Mouse (Mus musculus) stomach, embryonic 14.5 days (tissue): Measurements from ENCODE around the gene Ntrk2. TPM values are rescaled to one million over a fixed set of nuclear protein-coding genes. Genes with fewer than 3 reads are reported as not detected.

Source experiments
- ATAC-seq: fragments of 200-750 bp; cut with Nextera tagmentation; 2 replicates; pipeline ENCODE4 v1.8.0; 2017; ENCODE audit warnings: low read depth, moderate TSS enrichment; ENCODE audit not compliant: insufficient number of reproducible peaks, insufficient read depth, low FRiP score
- H3K27ac ChIP-seq: fragments of 300-500 bp; sonication (generic); 2 replicates; pipeline ENCODE4 v1.5.1; 2014; ENCODE audit warnings: mild to moderate bottlenecking, low read length, moderate library complexity, mixed read lengths
- H3K27me3 ChIP-seq: fragments of 300-500 bp; sonication (generic); 2 replicates; pipeline ENCODE4 v1.6.1; 2014; ENCODE audit warnings: low read length, control low read depth, mixed read lengths; ENCODE audit not compliant: control insufficient read depth, insufficient read depth
- H3K36me3 ChIP-seq: fragments of 300-500 bp; sonication (generic); 2 replicates; pipeline ENCODE4 v1.6.1; 2014; ENCODE audit warnings: mild to moderate bottlenecking, control low read depth, low read length, moderate library complexity, mixed read lengths; ENCODE audit not compliant: control insufficient read depth, insufficient read depth
- H3K4me1 ChIP-seq: fragments of 300-500 bp; sonication (generic); 2 replicates; pipeline ENCODE4 v1.6.1; 2014; ENCODE audit warnings: low read length, control low read depth, mixed read lengths; ENCODE audit not compliant: control insufficient read depth, insufficient read depth
- H3K4me2 ChIP-seq: fragments of 300-500 bp; sonication (generic); replicated peaks from 2 replicates; pipeline ENCODE4 v1.6.1; 2014; ENCODE audit warnings: low read depth, low read length, control low read depth
- H3K4me3 ChIP-seq: fragments of 300-500 bp; sonication (generic); 2 replicates; pipeline ENCODE4 v1.5.1; 2014; ENCODE audit warnings: low read depth, low read length, control low read depth
- H3K9ac ChIP-seq: fragments of 300-500 bp; sonication (generic); replicated peaks from 2 replicates; pipeline ENCODE4 v1.6.1; 2014; ENCODE audit warnings: low read depth, mild to moderate bottlenecking, control low read depth, low read length, moderate library complexity, mixed read lengths
- H3K9me3 ChIP-seq: fragments of 300-500 bp; sonication (generic); 2 replicates; pipeline ENCODE4 v1.6.1; 2016; ENCODE audit warnings: low read depth, low read length, control low read depth; ENCODE audit not compliant: control insufficient read depth
- WGBS: fragments of 180-500 bp; shearing (Covaris S2); extraction: QIAGEN DNeasy Blood & Tissue Kit; methylation state at CpG from one replicate; pipeline ENCODE4 v1.1.7; 2014; 5-methylcytosine and 5-hydroxymethylcytosine counted together
- polyA plus RNA-seq: library from polyadenylated mRNA; unstranded; fragments of >200 nt; fragmentation: Nextera tagmentation; extraction: Ambion mirVana; gene quantifications from 2 replicates; pipeline ENCODE4 v1.2.1, GENCODE M21; 2014

Ntrk2 gene
- polyA plus RNA-seq, 1 experiment from 2014 or later, result 2.3 TPM

DNA sequence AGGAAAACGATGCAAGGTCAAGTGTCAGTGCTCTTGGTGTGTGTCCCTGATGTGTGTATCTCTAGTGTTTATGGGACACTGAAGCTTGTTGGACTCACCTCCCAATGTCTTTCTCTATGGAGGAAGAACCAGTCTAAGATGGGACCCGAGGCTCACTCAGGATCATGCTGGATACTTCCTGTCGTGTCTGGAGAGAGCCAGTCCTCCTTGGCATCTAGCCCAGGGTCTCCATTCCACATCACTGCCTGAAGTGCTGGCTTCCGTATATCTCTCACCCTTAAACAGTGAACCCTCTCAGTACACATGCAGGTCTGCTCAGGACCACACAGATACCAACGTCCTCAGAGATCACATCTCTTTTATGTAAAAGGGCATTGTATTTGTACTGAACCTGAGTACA lies 166.1 kb downstream of the Ntrk2 start:
- Histone ChIP-seq H3K9me3 (no peaks in the 10 kb centered on the region), H3K9ac (no peak overlapping the region), H3K27ac (no peak overlapping the region), H3K4me3 (no peak overlapping the region), H3K36me3 (no peaks in the 10 kb centered on the region), H3K4me2 (no peak overlapping the region), H3K27me3 (no peaks in the 10 kb centered on the region), H3K4me1 (0 out of 2 replicates have a peak, but pooled peaks cover 2% of the 10 kb centered on the region)
- WGBS, result 62% methylated on average over 5 of the region's 5 CpGs
- ATAC-seq, result no peak

- H3K9me3 ChIP-seq, result no peaks in the 10 kb centered on the region
- H3K36me3 ChIP-seq, result no peaks in the 10 kb centered on the region
- H3K4me2 ChIP-seq, result no peak overlapping the region
- no peak overlapping the region for H3K27ac ChIP-seq
- H3K27me3 ChIP-seq, result no peaks in the 10 kb centered on the region
- H3K4me3 ChIP-seq, result no peak overlapping the region
- WGBS, result 57% methylated on average over 5 of the region's 5 CpGs
- ATAC-seq, result no peak
- H3K4me1 ChIP-seq, result no peaks in the 10 kb centered on the region
- H3K9ac ChIP-seq, result no peak overlapping the region
These were observed 190.1 kb downstream of the Ntrk2 start for GRCm38 (mm10) chr13:58996447-58996846.

GRCm38 (mm10) chr13:58997763-58998162 lies 191.4 kb downstream of the Ntrk2 start:
- H3K9me3 ChIP-seq, result no peaks in the 10 kb centered on the region
- 95% methylated on average over 2 of the region's 2 CpGs for WGBS
- no peak overlapping the region for H3K4me3 ChIP-seq
- H3K9ac ChIP-seq, result no peak overlapping the region
- no peaks in the 10 kb centered on the region for H3K27me3 ChIP-seq
- no peaks in the 10 kb centered on the region for H3K4me1 ChIP-seq
- H3K4me2 ChIP-seq, result no peak overlapping the region
- no peaks in the 10 kb centered on the region for H3K36me3 ChIP-seq
- no peak for ATAC-seq
- no peak overlapping the region for H3K27ac ChIP-seq

DNA sequence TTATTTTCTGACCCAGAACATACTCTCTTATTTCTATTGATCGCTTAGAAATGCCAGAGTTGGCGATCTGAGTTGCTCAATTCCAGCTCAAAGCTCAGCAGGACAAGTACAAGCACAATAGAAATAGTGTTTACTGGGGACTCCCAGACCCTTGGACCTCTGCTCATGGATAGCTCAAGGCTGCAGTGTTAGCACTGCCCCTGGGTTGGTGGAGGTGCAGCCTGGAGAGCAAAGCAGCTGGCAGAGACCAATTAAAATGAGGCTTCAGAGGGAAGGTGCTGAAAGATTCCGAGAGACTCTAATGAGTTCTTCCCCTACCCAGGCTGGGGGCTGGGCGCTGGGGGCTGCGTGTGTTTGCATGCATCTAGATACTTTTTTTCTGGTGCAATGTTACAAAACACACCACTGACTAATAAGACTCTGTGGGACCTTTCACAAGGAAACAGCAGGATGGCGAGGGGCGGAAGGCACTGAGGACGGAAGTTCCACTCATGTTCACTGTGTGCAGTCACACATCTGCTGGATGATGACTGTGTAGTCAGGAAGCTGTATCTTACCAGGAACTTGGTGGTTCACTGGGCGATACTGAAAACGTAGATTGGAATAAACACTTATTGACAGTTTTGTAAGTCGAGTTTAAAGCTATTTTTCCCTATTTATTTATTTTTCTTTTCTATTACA lies 193.1 kb downstream of the Ntrk2 start:
- no peaks in the 10 kb centered on the region for H3K9me3 ChIP-seq
- H3K4me1 ChIP-seq, result no peaks in the 10 kb centered on the region
- no peak overlapping the region for H3K4me2 ChIP-seq
- 63% methylated on average over 11 of the region's 11 CpGs for WGBS
- no peak overlapping the region for H3K9ac ChIP-seq
- no peak for ATAC-seq
- H3K4me3 ChIP-seq, result no peak overlapping the region
- H3K36me3 ChIP-seq, result no peaks in the 10 kb centered on the region
- no peak overlapping the region for H3K27ac ChIP-seq
- H3K27me3 ChIP-seq, result no peaks in the 10 kb centered on the region

GRCm38 (mm10) chr13:59002943-59003806 lies 196.8 kb downstream of the Ntrk2 start:
- Histone ChIP-seq H3K36me3 (no peaks in the 10 kb centered on the region), H3K27ac (no peak overlapping the region), H3K27me3 (no peaks in the 10 kb centered on the region), H3K4me3 (no peak overlapping the region), H3K4me1 (no peaks in the 10 kb centered on the region), H3K9ac (no peak overlapping the region), H3K9me3 (no peaks in the 10 kb centered on the region), H3K4me2 (no peak overlapping the region)
- no peak for ATAC-seq
- 70% methylated on average over 12 of the region's 12 CpGs for WGBS

- 70% methylated on average over 6 of the region's 6 CpGs for WGBS
- Histone ChIP-seq H3K4me3 (no peak overlapping the region), H3K27ac (no peak overlapping the region), H3K4me2 (no peak overlapping the region), H3K9me3 (no peaks in the 10 kb centered on the region), H3K27me3 (no peaks in the 10 kb centered on the region), H3K36me3 (no peaks in the 10 kb centered on the region), H3K4me1 (no peaks in the 10 kb centered on the region), H3K9ac (no peak overlapping the region)
- ATAC-seq, result no peak
These were observed 197.4 kb downstream of the Ntrk2 start for GRCm38 (mm10) chr13:59003807-59004173.

- no peaks in the 10 kb centered on the region for H3K36me3 ChIP-seq
- no peak for ATAC-seq
- no peak overlapping the region for H3K4me3 ChIP-seq
- no peak overlapping the region for H3K9ac ChIP-seq
- no peak overlapping the region for H3K27ac ChIP-seq
- H3K9me3 ChIP-seq, result no peaks in the 10 kb centered on the region
- no peak overlapping the region for H3K4me2 ChIP-seq
- no peaks in the 10 kb centered on the region for H3K27me3 ChIP-seq
- WGBS, result 80% methylated on average over 6 of the region's 6 CpGs
- H3K4me1 ChIP-seq, result no peaks in the 10 kb centered on the region
These were observed 198.2 kb downstream of the Ntrk2 start for GRCm38 (mm10) chr13:59004579-59004978.

DNA sequence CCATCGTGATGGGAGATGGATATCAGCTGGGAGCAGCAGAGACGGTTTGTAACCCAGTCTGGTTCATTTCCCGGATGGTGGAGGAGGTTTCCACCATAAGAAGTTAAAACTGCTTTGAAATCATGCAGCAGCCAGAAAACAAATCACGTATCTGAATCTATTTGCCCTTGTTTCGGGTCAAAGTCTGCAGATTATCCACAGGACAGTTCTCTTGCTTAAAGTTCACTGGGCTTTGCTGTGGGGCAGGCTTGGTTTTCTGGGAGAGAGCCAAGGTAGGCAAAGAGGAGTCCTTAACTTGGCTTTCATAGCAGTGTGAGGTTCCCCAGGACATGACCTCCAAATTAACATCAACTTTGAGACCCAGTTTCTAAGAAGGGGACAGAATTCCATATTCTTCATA lies 203.5 kb downstream of the Ntrk2 start:
- H3K27ac ChIP-seq, result no peak overlapping the region
- H3K4me1 ChIP-seq, result peaks cover 9% of the 10 kb centered on the region
- no peak overlapping the region for H3K4me2 ChIP-seq
- H3K4me3 ChIP-seq, result no peak overlapping the region
- no peaks in the 10 kb centered on the region for H3K36me3 ChIP-seq
- no peaks in the 10 kb centered on the region for H3K27me3 ChIP-seq
- H3K9me3 ChIP-seq, result no peaks in the 10 kb centered on the region
- no peak for ATAC-seq
- 51% methylated on average over 5 of the region's 5 CpGs for WGBS
- H3K9ac ChIP-seq, result no peak overlapping the region
